Mouse (Mus musculus) hindbrain, postnatal 0 days (tissue): ENCODE results near the gene Gm10337. TPM values are rescaled to one million over a fixed set of nuclear protein-coding genes. Genes with fewer than 3 reads are reported as not detected.
A peak's percentile ranks its signal among the peaks of the same experiment; 100 is the strongest.

Experiments used
- ATAC-seq: fragments of 200-750 bp; cut with Nextera tagmentation; 2 replicates; pipeline ENCODE4 v1.8.0; 2017; ENCODE audit warnings: mild to moderate bottlenecking, moderate TSS enrichment, moderate library complexity
- DNase-seq: peaks from one replicate; pipeline ENCODE4 v3.0.0-alpha.2; 2015; ENCODE audit warnings: low spot score
- H3K27ac ChIP-seq: fragments of 300-500 bp; sonication (generic); 2 replicates; pipeline ENCODE4 v1.5.1; 2014; ENCODE audit warnings: mild to moderate bottlenecking
- H3K27me3 ChIP-seq: fragments of 300-500 bp; sonication (generic); 2 replicates; pipeline ENCODE4 v1.6.1; 2014; ENCODE audit warnings: low read length, mixed read lengths; ENCODE audit not compliant: insufficient read depth
- H3K36me3 ChIP-seq: fragments of 300-500 bp; sonication (generic); 2 replicates; pipeline ENCODE4 v1.6.1; 2014; ENCODE audit warnings: low read length, mixed read lengths; ENCODE audit not compliant: insufficient read depth
- H3K4me1 ChIP-seq: fragments of 300-500 bp; sonication (generic); 2 replicates; pipeline ENCODE4 v1.6.1; 2014; ENCODE audit warnings: antibody characterized with exemption, low read length, mixed read lengths; ENCODE audit not compliant: insufficient read depth
- H3K4me2 ChIP-seq: fragments of 300-500 bp; sonication (generic); 2 replicates; pipeline ENCODE4 v1.6.1; 2014; ENCODE audit warnings: low read depth, mild to moderate bottlenecking, low read length, moderate library complexity, mixed read lengths
- H3K4me3 ChIP-seq: fragments of 300-500 bp; sonication (generic); 2 replicates; pipeline ENCODE4 v1.5.1; 2014; ENCODE audit warnings: low read length
- H3K9ac ChIP-seq: fragments of 300-500 bp; sonication (generic); replicated peaks from 2 replicates; pipeline ENCODE4 v1.6.1; 2014; ENCODE audit warnings: mild to moderate bottlenecking, low read length, moderate library complexity, mixed read lengths
- H3K9me3 ChIP-seq: fragments of 300-500 bp; sonication (generic); 2 replicates; pipeline ENCODE4 v1.6.1; 2016; ENCODE audit warnings: low read length, mixed read lengths
- CTCF ChIP-seq: IDR thresholded peaks from 2 replicates; pipeline ENCODE4 v1.5.1; 2016; ENCODE audit warnings: antibody characterized with exemption, control low read depth, low read depth
- WGBS: fragments of 180-500 bp; shearing (Covaris S2); extraction: QIAGEN DNeasy Blood & Tissue Kit; methylation state at CpG from one replicate; pipeline ENCODE4 v1.1.7; 2014; 5-methylcytosine and 5-hydroxymethylcytosine counted together
- polyA plus RNA-seq: library from polyadenylated mRNA; unstranded; fragments of >200 nt; fragmentation: Nextera tagmentation; extraction: Ambion mirVana; gene quantifications from 2 replicates; pipeline ENCODE4 v1.2.1, GENCODE M21; 2015
- total RNA-seq: library from RNA; depleted of rRNA; stranded (reverse); fragments of >200 nt; gene quantifications from 2 replicates; pipeline ENCODE4 v1.2.3, GENCODE M21; 2014

Gm10337 gene
- total and polyA plus RNA-seq, 2 experiments from 2014 or later = 2.7 TPM; not detected in 1

DNA sequence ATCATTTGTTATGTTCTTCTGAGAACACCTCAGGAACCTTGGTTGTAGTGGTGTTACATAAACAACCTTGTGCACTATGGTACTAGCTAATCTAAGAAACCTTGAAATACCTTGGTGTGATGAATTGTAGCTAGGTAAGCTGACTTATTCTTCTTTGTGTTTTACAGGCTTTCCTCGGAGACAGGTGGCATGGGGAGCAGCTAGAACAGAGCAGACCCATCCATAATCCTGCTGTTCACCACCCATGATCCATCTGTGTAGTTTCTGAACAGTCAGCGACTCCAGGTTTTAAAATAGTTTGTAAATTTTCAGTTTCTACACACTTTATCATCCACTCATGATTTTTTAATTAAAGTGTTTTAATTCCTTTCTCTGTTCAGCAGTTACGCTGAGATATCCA lies 5.2 kb upstream of the Gm10337 start:
- no peaks in the 10 kb centered on the region for H3K27me3 ChIP-seq
- H3K27ac ChIP-seq = no peak overlapping the region
- TF ChIP-seq CTCF = no peak
- H3K9ac ChIP-seq = no peak overlapping the region
- DNase-seq (no peak), ATAC-seq (no peak)
- peaks cover 66% of the 10 kb centered on the region for H3K36me3 ChIP-seq
- no peak overlapping the region for H3K4me3 ChIP-seq
- no peaks in the 10 kb centered on the region for H3K9me3 ChIP-seq
- H3K4me1 ChIP-seq = no peaks in the 10 kb centered on the region
- WGBS = 87% methylated on average over 3 of the region's 3 CpGs
- no peak overlapping the region for H3K4me2 ChIP-seq

DNA sequence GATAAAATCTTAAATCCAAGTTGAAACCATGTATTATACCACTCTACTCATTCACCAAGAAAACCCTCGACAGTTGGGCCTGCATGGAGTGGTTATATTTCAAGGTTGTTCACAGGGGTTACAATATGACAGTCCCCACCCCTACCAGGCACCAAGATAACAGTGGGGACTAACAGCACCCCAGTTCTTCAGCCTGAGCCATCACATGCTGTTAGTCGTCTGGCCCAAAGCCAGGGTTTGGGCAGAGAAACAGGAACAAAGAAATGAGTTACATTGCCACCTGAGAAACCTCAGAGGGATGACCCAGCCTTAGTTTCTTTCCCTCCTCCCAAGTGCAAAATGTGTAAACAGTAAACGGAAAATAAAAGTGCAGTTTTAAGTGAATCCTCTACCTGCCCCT lies 4.2 kb upstream of the Gm10337 start:
- ATAC-seq (no peak), DNase-seq (no peak)
- H3K36me3 ChIP-seq = peaks cover 66% of the 10 kb centered on the region
- no peak overlapping the region for H3K4me2 ChIP-seq
- H3K9me3 ChIP-seq = no peaks in the 10 kb centered on the region
- H3K27me3 ChIP-seq = no peaks in the 10 kb centered on the region
- H3K4me1 ChIP-seq = no peaks in the 10 kb centered on the region
- no peak overlapping the region for H3K27ac ChIP-seq
- no peak overlapping the region for H3K9ac ChIP-seq
- H3K4me3 ChIP-seq = no peak overlapping the region
- 70% methylated on average over 3 of the region's 3 CpGs for WGBS
- no peak for TF ChIP-seq CTCF

DNA sequence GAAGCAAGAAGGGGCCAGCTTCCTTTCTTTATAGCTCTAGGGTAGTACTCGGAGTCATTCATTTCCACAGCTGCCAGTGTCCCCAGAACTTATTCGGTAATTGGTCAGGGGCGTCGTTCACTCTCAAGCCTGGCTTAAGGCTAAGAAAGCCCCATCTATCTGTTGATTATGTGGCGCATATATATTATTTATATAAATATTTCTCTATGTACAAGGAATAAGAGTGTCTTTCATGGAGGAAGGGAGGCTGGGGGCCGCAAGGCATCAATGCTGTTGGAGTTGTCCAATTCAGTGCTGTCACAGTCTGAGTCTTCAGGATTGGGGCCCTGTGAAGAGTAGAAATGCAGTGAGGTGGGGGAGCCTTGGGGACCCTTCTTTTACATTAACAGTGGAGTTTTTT lies 3.7 kb upstream of the Gm10337 start:
- 85% methylated on average over 6 of the region's 6 CpGs for WGBS
- Histone ChIP-seq H3K27me3 (no peaks in the 10 kb centered on the region), H3K36me3 (peaks cover 67% of the 10 kb centered on the region), H3K4me1 (no peaks in the 10 kb centered on the region), H3K4me2 (no peak overlapping the region), H3K27ac (no peak overlapping the region), H3K9ac (no peak overlapping the region), H3K4me3 (no peak overlapping the region), H3K9me3 (no peaks in the 10 kb centered on the region)
- no peak for TF ChIP-seq CTCF
- DNase-seq (no peak), ATAC-seq (no peak)

DNA sequence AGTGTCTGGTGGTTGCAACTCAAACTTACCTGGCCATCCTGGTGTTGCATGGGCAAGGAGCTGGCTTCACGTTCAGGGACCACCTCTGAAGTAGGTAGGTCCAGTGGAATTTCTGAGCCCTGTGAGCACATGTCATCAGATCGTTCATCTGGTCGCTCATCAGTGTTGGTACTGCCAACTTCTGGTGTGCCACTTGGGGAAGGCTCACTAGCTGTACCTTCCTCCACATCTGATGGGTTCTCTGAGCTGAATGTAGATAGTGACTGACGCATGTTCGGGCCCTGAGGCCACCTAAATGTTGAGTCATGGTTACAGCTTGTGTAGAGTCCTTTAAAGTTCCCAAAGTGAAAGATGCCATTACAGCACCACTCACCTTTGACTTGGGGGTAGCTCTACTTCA lies 3.0 kb upstream of the Gm10337 start:
- H3K4me3 ChIP-seq = no peak overlapping the region
- WGBS = 94% methylated on average over 5 of the region's 5 CpGs
- peaks cover 73% of the 10 kb centered on the region for H3K36me3 ChIP-seq
- H3K27me3 ChIP-seq = no peaks in the 10 kb centered on the region
- no peak for ATAC-seq
- no peak overlapping the region for H3K27ac ChIP-seq
- TF ChIP-seq CTCF = no peak
- no peak overlapping the region for H3K9ac ChIP-seq
- H3K4me2 ChIP-seq = no peak overlapping the region
- H3K4me1 ChIP-seq = no peaks in the 10 kb centered on the region
- H3K9me3 ChIP-seq = no peaks in the 10 kb centered on the region
- DNase-seq = no peak

DNA sequence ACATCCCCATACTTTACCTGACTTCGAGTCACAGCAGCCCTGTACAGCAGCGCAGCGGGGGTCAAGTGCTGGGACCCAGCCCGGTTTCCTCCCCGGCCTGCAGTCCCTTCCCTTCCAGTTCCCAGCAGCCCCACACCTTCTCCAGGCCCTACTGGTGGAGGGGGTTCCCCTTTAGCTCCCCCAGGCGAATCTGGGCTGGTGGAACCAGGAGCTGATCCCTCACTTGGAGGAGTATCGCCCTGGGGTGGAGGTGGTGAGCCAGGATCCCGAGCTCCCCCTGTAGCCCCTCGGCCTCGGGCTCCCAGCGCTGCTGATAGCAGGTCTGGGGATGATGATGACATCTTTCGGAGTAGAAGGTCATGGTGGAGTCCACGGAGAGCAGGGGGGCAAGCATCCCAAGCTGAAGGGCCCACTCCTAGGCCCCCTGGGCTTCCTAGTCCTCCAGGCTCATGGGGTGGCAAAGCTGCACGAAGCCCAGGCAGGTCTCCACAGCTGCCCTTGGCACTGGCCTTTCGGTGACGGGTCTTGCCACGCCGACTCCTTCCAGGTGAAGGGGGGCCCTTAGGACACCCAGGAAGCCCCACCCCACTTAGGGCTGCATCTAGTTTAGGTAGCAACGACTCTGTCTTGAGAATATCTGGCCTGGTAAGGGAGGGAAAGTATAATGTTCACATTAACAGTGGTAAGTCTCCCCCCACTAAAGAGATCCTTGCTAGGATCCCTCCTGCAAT lies 2.3 kb upstream of the Gm10337 start:
- Histone ChIP-seq H3K4me2 (no peak overlapping the region), H3K4me1 (no peaks in the 10 kb centered on the region), H3K27me3 (no peaks in the 10 kb centered on the region), H3K4me3 (no peak overlapping the region), H3K27ac (no peak overlapping the region), H3K9me3 (no peaks in the 10 kb centered on the region), H3K9ac (no peak overlapping the region), H3K36me3 (peaks cover 81% of the 10 kb centered on the region)
- ATAC-seq (0 out of 2 replicates have a peak, but pooled peaks have one; percentile 19), DNase-seq (no peak)
- WGBS = 91% methylated on average over 19 of the region's 19 CpGs
- no peak for TF ChIP-seq CTCF

DNA sequence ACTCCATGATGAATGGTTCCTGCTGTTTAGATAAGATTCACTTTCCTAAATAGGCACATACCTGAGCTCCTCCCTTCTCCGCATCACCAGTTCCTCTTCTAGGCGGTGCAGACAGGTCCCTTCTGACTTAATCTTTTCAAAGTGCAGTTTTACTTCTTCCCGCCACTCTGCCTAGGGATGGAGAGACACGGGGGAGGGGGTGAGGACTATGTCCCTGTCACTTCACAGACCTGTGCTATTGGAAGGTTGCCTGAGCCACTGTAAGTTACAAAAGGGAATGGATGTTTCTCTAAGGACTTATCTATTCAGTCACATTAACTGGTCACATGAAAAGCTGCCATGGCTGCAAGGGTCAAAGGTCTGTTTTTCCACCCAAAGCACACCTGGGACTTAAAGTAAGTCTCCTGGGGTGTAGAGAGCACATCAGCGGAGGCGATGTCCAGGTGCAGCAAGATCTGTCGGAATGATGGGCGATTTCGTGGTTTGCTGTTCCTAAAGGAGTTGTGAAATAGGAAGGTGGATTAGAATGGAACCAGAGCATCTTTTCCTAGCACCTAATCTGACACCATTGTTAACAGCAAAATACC lies 1.2 kb upstream of the Gm10337 start:
- H3K9me3 ChIP-seq = no peaks in the 10 kb centered on the region
- H3K36me3 ChIP-seq = peaks cover 80% of the 10 kb centered on the region
- no peaks in the 10 kb centered on the region for H3K27me3 ChIP-seq
- no peak overlapping the region for H3K4me3 ChIP-seq
- TF ChIP-seq CTCF = no peak
- WGBS = 82% methylated on average over 9 of the region's 9 CpGs
- ATAC-seq = no peak
- H3K9ac ChIP-seq = no peak overlapping the region
- no peak overlapping the region for H3K4me2 ChIP-seq
- H3K4me1 ChIP-seq = no peaks in the 10 kb centered on the region
- no peak overlapping the region for H3K27ac ChIP-seq
- no peak for DNase-seq
